ENCODE assay signal across 19 mouse cellular contexts in genomic region chr1:192502835-192503234, GRCm38 (mm10).
DNase-seq lines count a peak whose midpoint lies in the region; ATAC-seq lines count a peak whose summit lies in the region.
"Had no signal": no experiment of that assay in that cellular context is flagged by ENCODE, and none has a peak within 500 bp of the region (broad histone marks: within the 10 kb centered on the region; RNA-seq: fewer than 3 reads in every experiment).

No protein-coding gene starts in this region.

- DNase-seq in urinary bladder, postnatal 36 days (ENCODE audit: low spot score in 2 of 2) = no peak
- DNase-seq in MN1 (ENCODE audit: low spot score) = no peak
- no peak for DNase-seq in thymus, postnatal 4 days
- no peak for DNase-seq in right cerebral cortex, postnatal 36 days (ENCODE audit: low spot score in 2 of 2)
- DNase-seq: adrenal gland, adult 2 months; adrenal gland, adult 8-10 months; adrenal gland, postnatal 10 days; adrenal gland, postnatal 14 days; adrenal gland, postnatal 25 days; adrenal gland, postnatal 36 days; B cell, adult 2 months; cerebellum, adult 11 months had no signal

- peak; percentile 53; the same call in 1 of the 2 replicates for ATAC-seq in erythroblast, adult 5-6 weeks (replicated peaks; ENCODE audit: low FRiP score, poor library complexity, severe bottlenecking)
- peak; percentile 57 for ATAC-seq in erythroid progenitor cell, adult 5-6 weeks (replicated peaks; ENCODE audit: low FRiP score, poor library complexity, severe bottlenecking)
- peak; percentile 46 for ATAC-seq in megakaryocyte progenitor cell, adult 5-6 weeks (replicated peaks; ENCODE audit: poor library complexity)
- ATAC-seq in megakaryocyte-erythroid progenitor cell, adult 5-6 weeks (replicated peaks; ENCODE audit: low FRiP score, low TSS enrichment, poor library complexity, severe bottlenecking) = peak; percentile 62
- ATAC-seq: activated CD4-positive, CD25-positive, alpha-beta regulatory T cell, adult 4 months; CD4-positive, CD25-positive, alpha-beta regulatory T cell, adult 4 months; Patski had no signal
